Mouse (Mus musculus) kidney, embryonic 16.5 days (tissue): ENCODE measurements around the gene Rabgap1l. TPM values are rescaled to one million over a fixed set of nuclear protein-coding genes. Genes with fewer than 3 reads are reported as not detected.

Experiments
- ATAC-seq: fragments of 200-750 bp; cut with Nextera tagmentation; 2 replicates; pipeline ENCODE4 v1.8.0; 2017; ENCODE audit warnings: moderate TSS enrichment; ENCODE audit not compliant: low FRiP score, low TSS enrichment
- H3K27ac ChIP-seq: fragments of 300-500 bp; sonication (generic); 2 replicates; pipeline ENCODE4 v1.5.1; 2014; ENCODE audit warnings: low read length
- H3K27me3 ChIP-seq: fragments of 300-500 bp; sonication (generic); 2 replicates; pipeline ENCODE4 v1.6.1; 2014; ENCODE audit warnings: low read length, control low read depth, mixed read lengths; ENCODE audit not compliant: insufficient read depth
- H3K36me3 ChIP-seq: fragments of 300-500 bp; sonication (generic); 2 replicates; pipeline ENCODE4 v1.6.1; 2014; ENCODE audit warnings: low read length, control low read depth, mixed read lengths; ENCODE audit not compliant: insufficient read depth
- H3K4me1 ChIP-seq: fragments of 300-500 bp; sonication (generic); 2 replicates; pipeline ENCODE4 v1.6.1; 2014; ENCODE audit warnings: low read length, control low read depth, mixed read lengths; ENCODE audit not compliant: insufficient read depth
- H3K4me2 ChIP-seq: fragments of 300-500 bp; sonication (generic); replicated peaks from 2 replicates; pipeline ENCODE4 v1.6.1; 2014; ENCODE audit warnings: low read depth, low read length
- H3K4me3 ChIP-seq: fragments of 300-500 bp; sonication (generic); 2 replicates; pipeline ENCODE4 v1.5.1; 2014; ENCODE audit warnings: mild to moderate bottlenecking, low read length
- H3K9ac ChIP-seq: fragments of 300-500 bp; sonication (generic); replicated peaks from 2 replicates; pipeline ENCODE4 v1.6.1; 2014; ENCODE audit warnings: low read length
- H3K9me3 ChIP-seq: fragments of 300-500 bp; sonication (generic); 2 replicates; pipeline ENCODE4 v1.6.1; 2016; ENCODE audit warnings: low read length, control low read depth
- WGBS: fragments of 180-500 bp; shearing (Covaris S2); extraction: QIAGEN DNeasy Blood & Tissue Kit; methylation state at CpG from one replicate; pipeline ENCODE4 v1.1.7; 2014; 5-methylcytosine and 5-hydroxymethylcytosine counted together
- polyA plus RNA-seq: library from polyadenylated mRNA; unstranded; fragments of >200 nt; fragmentation: Nextera tagmentation; extraction: Ambion mirVana; gene quantifications from 2 replicates; pipeline ENCODE4 v1.2.1, GENCODE M21; 2015

The Rabgap1l gene
- polyA plus RNA-seq, 1 experiment from 2014 or later = 11.4 TPM

DNA sequence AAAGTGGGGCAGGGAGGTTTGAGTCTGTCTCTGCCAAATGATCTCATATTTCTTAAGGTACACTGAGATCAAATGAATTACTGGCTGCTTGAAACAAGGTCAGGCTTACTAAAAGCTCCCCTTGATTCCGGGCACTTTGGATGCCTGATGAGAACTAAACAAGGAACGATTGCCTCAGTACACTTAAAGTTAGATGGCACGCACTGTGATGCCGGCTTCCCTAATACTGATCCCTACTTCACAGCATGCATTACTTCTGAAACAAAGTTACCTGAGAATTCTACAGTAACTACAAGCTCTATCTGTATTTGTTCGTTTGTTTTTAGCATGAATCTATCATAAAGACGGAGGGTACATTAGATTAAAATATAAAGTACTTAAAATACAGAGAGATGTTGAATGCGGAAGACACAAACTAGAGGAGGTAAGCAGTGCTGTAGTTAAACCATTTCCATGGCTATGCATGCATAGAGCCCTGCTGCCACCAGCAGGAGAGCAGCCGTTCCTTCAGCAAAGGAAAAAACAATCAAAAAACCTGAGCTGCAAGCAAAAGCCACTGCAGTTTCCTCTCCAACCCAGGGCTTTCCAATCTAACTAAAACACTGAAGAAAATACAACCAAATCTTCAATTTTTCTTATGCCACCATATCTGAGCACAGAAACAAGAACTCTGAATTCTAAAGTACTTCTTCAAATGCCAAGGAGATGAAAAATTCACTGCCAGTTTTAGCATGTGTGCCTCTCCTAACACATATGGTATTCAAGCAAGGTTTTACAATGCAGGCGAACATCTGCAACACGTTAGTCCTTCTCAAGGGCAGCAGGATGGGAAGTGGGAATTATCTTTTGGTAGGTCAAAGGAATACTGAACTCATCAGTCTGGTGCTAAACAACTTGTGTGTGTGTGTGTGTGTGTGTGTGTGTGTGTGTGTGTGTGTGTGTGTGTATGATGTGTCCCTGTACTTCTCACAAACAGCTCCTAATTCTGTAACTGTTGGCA, 415.4 kb downstream of the Rabgap1l start:
- H3K4me3 ChIP-seq = no peak overlapping the region
- no peak overlapping the region for H3K27ac ChIP-seq
- peak; percentile 65; the same call in 1 of the 2 replicates for ATAC-seq
- H3K4me1 ChIP-seq = no peaks in the 10 kb centered on the region
- H3K36me3 ChIP-seq = no peaks in the 10 kb centered on the region
- no peak overlapping the region for H3K4me2 ChIP-seq
- H3K9me3 ChIP-seq = no peaks in the 10 kb centered on the region
- H3K9ac ChIP-seq = no peak overlapping the region
- 59% methylated on average over 10 of the region's 10 CpGs for WGBS
- no peaks in the 10 kb centered on the region for H3K27me3 ChIP-seq

- H3K27ac ChIP-seq = no peak overlapping the region
- no peak overlapping the region for H3K4me2 ChIP-seq
- ATAC-seq = no peak
- H3K27me3 ChIP-seq = no peaks in the 10 kb centered on the region
- no peaks in the 10 kb centered on the region for H3K9me3 ChIP-seq
- H3K9ac ChIP-seq = no peak overlapping the region
- H3K4me1 ChIP-seq = no peaks in the 10 kb centered on the region
- no peaks in the 10 kb centered on the region for H3K36me3 ChIP-seq
- H3K4me3 ChIP-seq = no peak overlapping the region
These were observed 418.5 kb downstream of the Rabgap1l start for GRCm38 (mm10) chr1:160374490-160374889.

- Histone ChIP-seq H3K36me3 (no peaks in the 10 kb centered on the region), H3K4me2 (no peak overlapping the region), H3K27me3 (no peaks in the 10 kb centered on the region), H3K9ac (no peak overlapping the region), H3K9me3 (no peaks in the 10 kb centered on the region), H3K4me1 (no peaks in the 10 kb centered on the region), H3K4me3 (no peak overlapping the region), H3K27ac (no peak overlapping the region)
- 86% methylated on average over 7 of the region's 7 CpGs for WGBS
- no peak for ATAC-seq
These were observed 419.7 kb downstream of the Rabgap1l start for GRCm38 (mm10) chr1:160373306-160373705.

- Histone ChIP-seq H3K4me2 (no peak overlapping the region), H3K4me3 (no peak overlapping the region), H3K9ac (no peak overlapping the region), H3K36me3 (no peaks in the 10 kb centered on the region), H3K27me3 (no peaks in the 10 kb centered on the region), H3K27ac (no peak overlapping the region), H3K4me1 (no peaks in the 10 kb centered on the region), H3K9me3 (no peaks in the 10 kb centered on the region)
- no peak for ATAC-seq
These were observed 421.3 kb downstream of the Rabgap1l start for GRCm38 (mm10) chr1:160371696-160372095.

DNA sequence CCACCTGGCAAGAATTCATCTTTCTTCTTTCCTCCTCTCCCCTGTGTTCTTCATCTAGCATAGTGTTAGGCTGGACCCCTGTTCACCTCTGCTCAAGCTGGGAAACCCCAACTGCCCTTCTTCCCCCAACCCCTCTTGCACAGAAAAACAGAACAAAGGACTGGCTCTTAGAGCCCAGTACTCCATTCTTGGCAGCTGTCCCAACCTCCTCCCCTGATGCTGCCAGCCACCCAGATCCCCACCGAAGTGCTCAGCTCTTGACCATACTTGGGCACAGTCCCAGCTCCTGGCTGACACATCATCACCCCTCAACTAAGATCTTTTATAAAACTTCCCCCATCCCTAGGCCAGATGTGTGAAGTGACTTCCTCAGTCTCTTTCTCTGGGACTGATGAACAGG, 422.5 kb downstream of the Rabgap1l start:
- Histone ChIP-seq H3K9me3 (no peaks in the 10 kb centered on the region), H3K4me3 (no peak overlapping the region), H3K36me3 (no peaks in the 10 kb centered on the region), H3K4me2 (no peak overlapping the region), H3K4me1 (no peaks in the 10 kb centered on the region), H3K27me3 (no peaks in the 10 kb centered on the region), H3K27ac (no peak overlapping the region), H3K9ac (no peak overlapping the region)
- ATAC-seq = no peak
- 50% methylated on average over 1 of the region's 1 CpGs for WGBS

DNA sequence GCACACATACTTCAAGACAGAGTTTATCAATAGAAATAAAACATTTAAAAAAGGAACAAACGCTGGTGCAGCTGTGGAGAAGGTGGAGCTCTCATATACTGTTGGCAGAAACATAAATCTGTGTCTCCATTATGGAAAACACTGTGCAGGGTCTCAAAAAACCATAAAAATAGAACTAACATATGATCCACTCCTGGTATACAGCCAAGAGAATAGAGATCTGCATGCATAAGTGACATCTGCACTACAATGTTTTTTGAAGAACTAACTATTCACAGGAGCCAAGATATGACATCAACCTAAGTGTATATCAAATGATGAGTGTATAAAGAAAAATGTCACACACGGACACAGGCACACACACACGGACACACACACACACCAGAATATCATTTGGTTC, 426.4 kb downstream of the Rabgap1l start:
- H3K36me3 ChIP-seq = no peaks in the 10 kb centered on the region
- H3K4me1 ChIP-seq = no peaks in the 10 kb centered on the region
- H3K27me3 ChIP-seq = no peaks in the 10 kb centered on the region
- H3K27ac ChIP-seq = no peak overlapping the region
- ATAC-seq = no peak
- no peak overlapping the region for H3K4me3 ChIP-seq
- H3K9ac ChIP-seq = no peak overlapping the region
- no peak overlapping the region for H3K4me2 ChIP-seq
- H3K9me3 ChIP-seq = no peaks in the 10 kb centered on the region
- 69% methylated on average over 3 of the region's 3 CpGs for WGBS

DNA sequence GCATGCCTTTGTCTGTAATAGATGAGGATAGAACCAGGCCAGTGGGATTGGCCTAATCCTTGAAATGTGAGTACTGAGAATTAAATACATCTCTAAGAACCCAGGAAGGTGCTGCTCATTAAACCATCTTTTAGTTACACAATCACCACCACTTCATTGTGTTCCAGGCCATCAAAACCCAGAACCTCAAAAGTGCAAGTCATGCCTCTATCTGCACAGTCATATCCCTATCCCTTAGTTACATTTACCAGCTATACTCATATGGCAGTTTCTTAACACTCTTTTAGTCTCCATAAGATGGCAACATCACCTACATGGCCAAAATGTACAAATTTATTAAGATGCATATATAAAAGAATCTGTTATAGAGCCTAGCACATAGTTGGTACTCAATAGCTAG, 435.7 kb downstream of the Rabgap1l start:
- H3K4me3 ChIP-seq = no peak overlapping the region
- no peaks in the 10 kb centered on the region for H3K36me3 ChIP-seq
- H3K4me1 ChIP-seq = peaks cover under 1% of the 10 kb centered on the region; the same call in 1 of the 2 replicates
- H3K9me3 ChIP-seq = no peaks in the 10 kb centered on the region
- no peak for ATAC-seq
- no peaks in the 10 kb centered on the region for H3K27me3 ChIP-seq
- H3K9ac ChIP-seq = no peak overlapping the region
- H3K27ac ChIP-seq = no peak overlapping the region
- no peak overlapping the region for H3K4me2 ChIP-seq

- H3K27me3 ChIP-seq = no peaks in the 10 kb centered on the region
- no peak overlapping the region for H3K4me2 ChIP-seq
- H3K9me3 ChIP-seq = no peaks in the 10 kb centered on the region
- WGBS = 85% methylated on average over 6 of the region's 6 CpGs
- no peak overlapping the region for H3K27ac ChIP-seq
- H3K36me3 ChIP-seq = no peaks in the 10 kb centered on the region
- H3K4me1 ChIP-seq = peaks cover 12% of the 10 kb centered on the region; the same call in 1 of the 2 replicates
- no peak overlapping the region for H3K4me3 ChIP-seq
- ATAC-seq = no peak
- H3K9ac ChIP-seq = no peak overlapping the region
These were observed 439.1 kb downstream of the Rabgap1l start for GRCm38 (mm10) chr1:160353732-160354455.

- ATAC-seq = peak; percentile 62; the same call in 1 of the 2 replicates
- Histone ChIP-seq H3K4me3 (peak overlapping the region; percentile 46), H3K9me3 (no peaks in the 10 kb centered on the region), H3K4me2 (peak overlapping the region; percentile 67), H3K36me3 (no peaks in the 10 kb centered on the region), H3K4me1 (peaks cover 12% of the 10 kb centered on the region; the same call in 1 of the 2 replicates), H3K9ac (peak overlapping the region; percentile 31; the same call in 1 of the 2 replicates), H3K27me3 (no peaks in the 10 kb centered on the region), H3K27ac (no peak overlapping the region)
- WGBS = 57% methylated on average over 4 of the region's 4 CpGs
These were observed 440.7 kb downstream of the Rabgap1l start for GRCm38 (mm10) chr1:160352309-160352708.

DNA sequence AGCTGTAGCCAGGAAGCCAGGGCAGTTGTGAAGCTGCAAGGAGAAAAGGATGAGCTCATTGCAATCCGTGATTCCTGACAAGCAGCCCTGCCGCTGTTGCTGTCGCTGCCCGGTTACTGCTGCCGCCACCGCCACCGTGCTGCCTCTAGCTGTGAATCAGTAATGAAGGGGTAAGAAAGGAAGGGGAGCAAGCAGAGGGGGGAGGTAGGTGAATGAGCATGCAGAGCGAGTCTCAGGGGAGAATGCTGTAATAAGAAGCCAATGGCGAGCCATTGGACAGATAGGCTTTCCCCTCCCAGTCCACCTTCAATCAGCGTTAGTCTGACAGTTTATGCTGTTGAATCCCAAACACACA, 441.2 kb downstream of the Rabgap1l start:
- H3K9ac ChIP-seq = peak overlapping the region; percentile 31
- H3K36me3 ChIP-seq = no peaks in the 10 kb centered on the region
- H3K4me2 ChIP-seq = peak overlapping the region; percentile 67
- 0% methylated on average over 10 of the region's 10 CpGs for WGBS
- ATAC-seq = peak; percentile 93
- no peaks in the 10 kb centered on the region for H3K27me3 ChIP-seq
- H3K27ac ChIP-seq = no peak overlapping the region
- peak overlapping the region; percentile 46 for H3K4me3 ChIP-seq
- peaks cover 12% of the 10 kb centered on the region; the same call in 1 of the 2 replicates for H3K4me1 ChIP-seq
- no peaks in the 10 kb centered on the region for H3K9me3 ChIP-seq
